Mouse (Mus musculus) limb, embryonic 14.5 days (tissue): ENCODE results near the gene Otop3. TPM values are rescaled to one million over a fixed set of nuclear protein-coding genes. Genes with fewer than 3 reads are reported as not detected.

Experiments used
- ATAC-seq: fragments of 200-750 bp; cut with Nextera tagmentation; 2 replicates; pipeline ENCODE4 v1.8.0; 2017; ENCODE audit warnings: low read depth, moderate number of reproducible peaks, moderate TSS enrichment; ENCODE audit not compliant: low FRiP score
- DNase-seq: peaks from one replicate; pipeline ENCODE4 v3.0.0-alpha.2; 2015; ENCODE audit warnings: low spot score
- H3K27ac ChIP-seq: fragments of 300-500 bp; sonication (generic); replicated peaks from 2 replicates; pipeline ENCODE4 v1.5.1; 2014; ENCODE audit warnings: low read depth, mild to moderate bottlenecking, low read length, moderate library complexity, mixed read lengths
- H3K27me3 ChIP-seq: fragments of 300-500 bp; sonication (generic); 2 replicates; pipeline ENCODE4 v1.6.1; 2014; ENCODE audit warnings: low read length, mixed read lengths; ENCODE audit not compliant: control insufficient read depth, insufficient read depth
- H3K36me3 ChIP-seq: fragments of 300-500 bp; sonication (generic); 2 replicates; pipeline ENCODE4 v1.6.1; 2014; ENCODE audit warnings: mild to moderate bottlenecking, low read length, moderate library complexity, mixed read lengths; ENCODE audit not compliant: control insufficient read depth, insufficient read depth
- H3K4me1 ChIP-seq: fragments of 300-500 bp; sonication (generic); 2 replicates; pipeline ENCODE4 v1.6.1; 2014; ENCODE audit warnings: antibody characterized with exemption, low read length, mixed read lengths; ENCODE audit not compliant: control insufficient read depth, insufficient read depth
- H3K4me2 ChIP-seq: fragments of 300-500 bp; sonication (generic); replicated peaks from 2 replicates; pipeline ENCODE4 v1.6.1; 2014; ENCODE audit warnings: low read depth, mild to moderate bottlenecking, low read length, moderate library complexity; ENCODE audit not compliant: severe bottlenecking
- H3K4me3 ChIP-seq: fragments of 300-500 bp; sonication (generic); replicated peaks from 2 replicates; pipeline ENCODE4 v1.5.1; 2014; ENCODE audit warnings: low read length
- H3K9ac ChIP-seq: fragments of 300-500 bp; sonication (generic); 2 replicates; pipeline ENCODE4 v1.6.1; 2014; ENCODE audit warnings: mild to moderate bottlenecking, low read depth, low read length, moderate library complexity; ENCODE audit not compliant: severe bottlenecking
- H3K9me3 ChIP-seq: fragments of 300-500 bp; sonication (generic); 2 replicates; pipeline ENCODE4 v1.6.1; 2016; ENCODE audit warnings: low read length; ENCODE audit not compliant: control insufficient read depth
- POLR2A ChIP-seq: fragments of 200-500 bp; IDR thresholded peaks from 2 replicates; pipeline ENCODE4 v1.8.0; 2012; ENCODE audit warnings: inconsistent platforms, mild to moderate bottlenecking, moderate library complexity, borderline replicate concordance; ENCODE audit not compliant: insufficient read depth, insufficient read length; ENCODE audit errors: extremely low read depth
- WGBS: fragments of 180-500 bp; shearing (Covaris S2); extraction: QIAGEN DNeasy Blood & Tissue Kit; methylation state at CpG from one replicate; pipeline ENCODE4 v1.1.7; 2014; 5-methylcytosine and 5-hydroxymethylcytosine counted together
- polyA plus RNA-seq, 2 experiments: library from polyadenylated mRNA; depleted of rRNA in 1 of 2; stranded (reverse) in 1 of 2; unstranded in 1 of 2; fragments of >200 nt; fragmentation: Nextera tagmentation in 1 of 2; extraction: Ambion mirVana in 1 of 2; gene quantifications; 2 replicates each; pipeline versions ENCODE4 v1.2.1 to v1.2.3; 2012 to 2014

Otop3 gene
- polyA plus RNA-seq, 2 experiments = not detected

GRCm38 (mm10) chr11:115296471-115297210 lies 37.9 kb upstream of the Otop3 start:
- no peak for TF ChIP-seq POLR2A
- Histone ChIP-seq H3K9me3 (no peaks in the 10 kb centered on the region), H3K4me3 (peak overlapping the region; percentile 41), H3K36me3 (no peaks in the 10 kb centered on the region), H3K4me2 (peak overlapping the region; percentile 84), H3K9ac (peak overlapping the region; percentile 49), H3K4me1 (no peaks in the 10 kb centered on the region), H3K27me3 (peaks cover 27% of the 10 kb centered on the region), H3K27ac (no peak overlapping the region)
- no peak for DNase-seq
- 61% methylated on average over 21 of the region's 21 CpGs for WGBS
- ATAC-seq = no peak

- Histone ChIP-seq H3K27me3 (peaks cover 27% of the 10 kb centered on the region), H3K4me1 (no peaks in the 10 kb centered on the region), H3K36me3 (no peaks in the 10 kb centered on the region), H3K4me2 (peak within 1 kb of the TSS; percentile 84), H3K9ac (peak within 1 kb of the TSS; percentile 49), H3K4me3 (peak within 1 kb of the TSS; percentile 41), H3K9me3 (no peaks in the 10 kb centered on the region), H3K27ac (no peak within 1 kb of the TSS)
- 2% methylated on average over 36 of the region's 44 CpGs for WGBS
- peak; percentile 23; the same call in 1 of the 2 replicates for ATAC-seq
- no peak for TF ChIP-seq POLR2A
- DNase-seq = no peak
These were observed 37.2 kb upstream of the Otop3 start, which contains the start of gene Fads6 for GRCm38 (mm10) chr11:115297214-115297826. Gene Fads6, minus strand, starts transcription at chr11:115297663.

GRCm38 (mm10) chr11:115298160-115298559 lies 36.4 kb upstream of the Otop3 start:
- Histone ChIP-seq H3K27me3 (peaks cover 27% of the 10 kb centered on the region), H3K4me3 (no peak overlapping the region), H3K36me3 (no peaks in the 10 kb centered on the region), H3K27ac (no peak overlapping the region), H3K4me2 (no peak overlapping the region), H3K9me3 (no peaks in the 10 kb centered on the region), H3K4me1 (no peaks in the 10 kb centered on the region), H3K9ac (no peak overlapping the region)
- 51% methylated on average over 8 of the region's 8 CpGs for WGBS
- ATAC-seq (no peak), DNase-seq (no peak)
- TF ChIP-seq POLR2A = no peak

GRCm38 (mm10) chr11:115300745-115301144 lies 33.8 kb upstream of the Otop3 start:
- ATAC-seq = no peak
- Histone ChIP-seq H3K36me3 (no peaks in the 10 kb centered on the region), H3K4me3 (no peak overlapping the region), H3K9me3 (no peaks in the 10 kb centered on the region), H3K4me2 (no peak overlapping the region), H3K4me1 (no peaks in the 10 kb centered on the region), H3K27ac (no peak overlapping the region), H3K27me3 (peaks cover 27% of the 10 kb centered on the region), H3K9ac (no peak overlapping the region)
- no peak for DNase-seq
- TF ChIP-seq POLR2A = no peak
- 81% methylated on average over 4 of the region's 4 CpGs for WGBS

- no peak for DNase-seq
- Histone ChIP-seq H3K4me2 (no peak overlapping the region), H3K4me1 (no peaks in the 10 kb centered on the region), H3K27me3 (peaks cover 26% of the 10 kb centered on the region), H3K27ac (no peak overlapping the region), H3K4me3 (no peak overlapping the region), H3K9ac (no peak overlapping the region), H3K9me3 (no peaks in the 10 kb centered on the region), H3K36me3 (no peaks in the 10 kb centered on the region)
- TF ChIP-seq POLR2A = no peak
- WGBS = 83% methylated on average over 2 of the region's 2 CpGs
- ATAC-seq = no peak
These were observed 33.2 kb upstream of the Otop3 start for GRCm38 (mm10) chr11:115301351-115301750.
